Mouse (Mus musculus) frontal cortex, postnatal 14 days (tissue): ENCODE measurements around the gene Olfr978.
"Not testable (repeated sequence)": the region's sequence is repeated elsewhere in the genome, so short reads cannot be mapped to it uniquely, and the experiment has no call there.

Experiments
- DNase-seq, 2 experiments: peaks; one replicate each; pipeline ENCODE4 v3.0.0; 2022; ENCODE audit warnings: low spot score in 2 of 2

Olfr978 gene

DNA sequence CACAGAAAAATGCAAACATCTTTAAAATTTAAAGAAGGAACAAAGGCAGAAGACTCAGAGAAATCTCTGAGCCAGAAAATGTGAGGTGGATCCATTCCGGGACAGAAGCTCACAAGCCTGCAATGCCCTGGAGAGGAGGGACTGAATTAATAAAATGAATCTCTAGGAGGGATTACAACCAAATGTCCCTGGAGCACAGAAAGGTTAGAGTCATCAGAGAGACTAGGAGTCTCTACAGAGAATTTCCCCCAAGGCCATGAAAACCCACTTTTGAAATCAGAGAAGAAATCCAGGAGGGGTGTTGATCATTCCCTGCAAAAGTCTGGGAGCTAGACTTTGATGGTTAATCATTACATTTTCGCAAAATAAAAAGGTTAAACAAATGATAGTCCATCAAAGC, at the start of gene Olfr978:
Gene Olfr978, plus strand, starts transcription at position 301 of the 400 bp plus-strand sequence.
- DNase-seq: no peak

DNA sequence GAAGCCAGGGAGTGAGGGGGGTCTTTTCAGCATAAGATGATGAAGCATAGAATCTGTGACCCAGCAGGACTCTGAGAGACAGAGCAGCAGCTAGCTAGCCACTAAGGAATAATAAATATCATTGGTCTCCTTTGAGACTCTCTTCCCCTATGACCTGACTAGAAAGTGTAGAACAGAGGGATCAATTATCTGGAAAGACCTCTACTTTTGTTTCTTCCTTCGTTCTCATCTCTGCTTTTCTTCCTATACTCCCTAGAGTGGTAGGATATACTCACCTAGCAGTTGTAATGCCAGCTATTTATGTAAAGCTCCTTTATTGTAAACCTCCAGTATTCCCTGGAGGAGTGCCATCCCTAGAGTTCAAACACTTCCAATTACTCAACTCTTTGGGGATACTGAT, 40.0 kb upstream of the Olfr978 start, which contains the start of gene Olfr975:
Gene Olfr975, minus strand, starts transcription at position 101 of the 400 bp plus-strand sequence.
- no peak for DNase-seq

DNA sequence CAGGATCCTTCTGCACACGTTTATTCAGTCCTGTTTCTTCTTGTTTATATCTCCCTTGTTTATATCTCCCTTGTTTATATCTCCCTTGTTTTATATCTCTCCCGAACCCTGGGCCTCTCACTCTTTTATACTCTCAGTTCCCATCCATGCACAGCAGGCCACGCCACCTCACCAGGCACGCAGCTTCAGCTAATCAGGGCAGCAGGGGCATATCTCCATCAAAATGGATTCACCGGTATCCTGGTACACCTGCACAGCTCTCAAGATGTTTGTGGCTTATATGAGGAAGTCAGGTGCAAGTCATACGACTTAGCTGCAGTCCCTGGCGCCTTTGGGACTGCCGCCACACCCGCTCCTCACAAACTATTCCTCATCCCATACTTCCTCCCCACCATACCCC, 30.9 kb upstream of the Olfr978 start, which contains the start of gene Olfr976:
Gene Olfr976, minus strand, starts transcription at position 101 of the 400 bp plus-strand sequence.
- not testable (repeated sequence) for DNase-seq

DNA sequence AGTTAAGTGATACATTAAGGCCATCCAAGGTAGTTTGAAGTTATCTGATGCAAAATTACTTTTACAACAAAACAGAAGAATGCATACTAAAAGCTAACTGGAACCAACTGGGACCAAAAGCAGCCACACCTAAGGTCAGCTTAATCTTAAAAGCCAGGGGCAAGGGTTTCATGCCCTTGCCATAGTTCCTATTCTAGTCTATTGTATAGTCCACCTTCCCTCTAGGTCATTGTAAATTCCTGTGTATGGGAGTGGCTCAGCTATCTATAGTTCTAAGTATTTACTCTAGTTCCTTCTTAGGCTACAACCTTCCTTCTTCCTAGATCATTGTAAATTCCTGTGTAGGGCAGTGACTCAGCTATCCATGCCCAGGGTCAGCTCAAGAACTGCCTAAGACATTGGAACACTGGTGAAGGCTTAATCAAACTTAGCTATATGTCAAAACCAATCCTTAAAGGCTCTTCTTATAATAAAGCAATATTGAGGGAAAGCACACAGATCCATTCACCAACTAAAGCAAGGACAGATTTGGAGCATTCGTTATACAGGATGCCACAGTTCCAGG, 15.2 kb upstream of the Olfr978 start:
- not testable (repeated sequence) for DNase-seq

DNA sequence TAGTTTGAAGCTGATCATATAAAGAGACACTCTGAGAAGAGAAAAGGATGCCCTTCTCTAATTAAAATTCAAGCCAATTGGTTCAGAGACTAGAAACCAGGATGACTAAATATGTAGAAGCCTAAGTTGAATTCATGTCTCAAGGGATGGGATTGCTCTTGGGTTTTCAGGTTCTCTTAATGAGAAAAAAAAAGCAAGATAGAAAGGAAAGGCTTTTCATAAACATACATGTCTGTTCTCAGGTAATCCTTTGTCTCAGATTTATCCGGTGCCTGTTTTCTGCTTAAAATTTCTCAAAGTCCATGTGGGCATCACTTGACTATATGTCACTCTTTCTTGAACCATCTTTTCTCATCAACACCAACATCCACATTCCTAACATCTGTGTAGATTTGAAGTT, 11.5 kb downstream of the Olfr978 start, which contains the start of gene Olfr979:
Gene Olfr979, minus strand, starts transcription at position 101 of the 400 bp plus-strand sequence.
- no peak for DNase-seq

DNA sequence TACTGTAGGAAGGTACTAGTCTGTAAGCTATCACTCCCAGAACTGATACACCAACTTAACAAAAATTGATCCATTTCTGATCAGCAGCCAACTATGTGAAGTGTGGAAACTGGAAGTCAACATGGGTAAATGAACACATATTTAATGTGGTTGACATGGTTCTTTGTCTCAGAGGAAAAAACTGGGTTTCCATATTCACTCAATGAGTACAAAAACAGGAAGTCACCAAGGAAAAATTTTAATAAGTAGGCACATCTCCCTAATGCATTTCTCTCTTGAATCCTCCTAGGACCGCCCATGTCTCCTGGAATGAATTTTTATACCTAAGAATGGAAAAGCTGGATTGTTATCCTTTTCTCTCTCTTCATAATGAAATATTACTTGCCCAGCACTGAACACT, 17.6 kb downstream of the Olfr978 start, which contains the start of gene Olfr980:
Gene Olfr980, minus strand, starts transcription at position 101 of the 400 bp plus-strand sequence.
- no peak for DNase-seq

DNA sequence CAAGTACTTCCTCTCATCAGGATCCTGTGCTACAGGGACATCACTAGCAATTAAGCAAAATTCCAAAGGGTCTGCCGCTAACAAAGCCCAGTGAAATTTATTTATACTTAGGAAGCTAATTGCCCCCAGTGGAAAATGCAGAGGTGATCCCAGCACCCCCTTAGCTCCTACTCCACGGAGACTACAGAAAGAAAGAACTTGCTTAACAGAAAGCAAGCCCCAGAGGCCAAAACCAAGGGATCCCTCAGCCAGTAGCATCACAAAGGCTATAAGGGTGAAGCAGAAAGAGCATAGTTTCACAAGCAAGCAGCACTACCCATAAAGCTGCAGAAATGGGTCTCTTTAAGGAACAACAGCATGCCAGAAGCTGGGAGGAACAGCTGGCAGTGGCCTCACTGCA, 29.3 kb downstream of the Olfr978 start, which contains the start of gene Olfr981:
Gene Olfr981, plus strand, starts transcription at position 301 of the 400 bp plus-strand sequence.
- no peak for DNase-seq
